Mouse (Mus musculus) cerebellum, adult 9-10 months (tissue): ENCODE measurements around the gene Tbc1d24.

Source experiments
- DNase-seq: peaks from one replicate; pipeline ENCODE4 v3.0.0; 2022

Tbc1d24 gene

DNA sequence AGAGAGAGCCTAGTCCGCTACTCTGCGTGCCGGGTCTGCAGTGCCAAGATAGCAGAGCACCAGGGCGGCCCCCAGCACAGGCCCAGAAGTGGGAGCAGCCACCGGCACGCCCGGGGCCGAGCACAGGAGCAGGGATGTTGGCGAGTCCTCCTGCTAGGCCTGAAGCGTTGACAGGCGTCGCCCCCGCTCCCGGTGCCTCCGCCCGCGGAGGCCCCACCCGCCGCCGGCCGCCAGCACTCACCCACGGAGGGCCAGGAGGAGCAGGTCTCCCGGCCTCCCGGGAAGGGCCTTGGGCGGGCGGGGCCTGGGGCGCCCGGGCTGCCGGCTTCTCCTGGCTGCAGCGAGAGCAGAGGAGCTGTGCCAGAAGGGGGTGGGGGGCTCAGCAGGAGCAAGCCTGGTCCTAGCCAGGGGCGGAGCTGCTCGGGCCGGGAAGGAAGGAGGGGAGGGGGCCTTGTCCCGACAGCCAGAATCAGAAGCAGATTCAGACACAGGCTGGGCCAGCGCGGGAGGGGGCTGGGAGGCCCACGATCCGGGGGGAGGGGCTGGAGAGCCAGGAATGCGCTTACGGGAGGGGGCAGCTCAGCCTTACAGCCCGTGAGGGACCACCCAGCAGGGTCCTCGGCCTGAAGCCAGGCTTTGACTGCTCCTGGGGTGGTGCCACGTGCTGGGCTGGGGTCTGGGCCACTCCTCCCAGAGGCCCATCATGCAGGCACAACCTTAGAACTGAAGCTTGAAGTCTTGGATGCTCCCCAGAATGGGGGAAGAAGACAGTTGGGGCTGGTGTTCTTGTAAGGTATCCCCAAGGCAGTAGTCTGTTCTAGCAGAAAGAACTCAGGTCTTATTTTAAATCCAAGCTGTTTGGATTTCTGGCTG lies 3.9 kb upstream of the Tbc1d24 start, which contains the start of gene Ntn3:
Gene Ntn3, minus strand, starts transcription at position 489 of the 873 bp plus-strand sequence.
- DNase-seq = peak; percentile 73

DNA sequence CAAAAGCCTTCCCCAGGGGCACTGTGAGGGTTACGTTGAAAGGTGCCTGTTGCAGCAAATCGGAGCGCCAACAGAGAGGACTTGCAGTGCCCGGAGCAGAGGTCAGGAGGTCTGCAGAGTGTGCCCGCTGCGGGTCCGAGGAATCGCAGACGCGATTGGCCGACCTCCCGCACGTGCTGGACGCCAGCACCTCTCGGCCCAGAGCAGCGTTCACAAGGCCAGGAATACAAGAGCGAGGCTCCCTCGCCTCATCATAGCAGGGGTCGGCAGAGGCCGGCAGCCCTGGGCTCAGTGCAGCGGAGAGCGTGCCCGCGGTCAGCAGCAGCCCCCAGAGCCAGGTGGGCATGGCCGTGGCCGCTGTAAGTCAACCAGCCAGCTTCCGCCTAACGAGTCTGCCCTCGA lies 3.3 kb upstream of the Tbc1d24 start:
- DNase-seq = no peak

DNA sequence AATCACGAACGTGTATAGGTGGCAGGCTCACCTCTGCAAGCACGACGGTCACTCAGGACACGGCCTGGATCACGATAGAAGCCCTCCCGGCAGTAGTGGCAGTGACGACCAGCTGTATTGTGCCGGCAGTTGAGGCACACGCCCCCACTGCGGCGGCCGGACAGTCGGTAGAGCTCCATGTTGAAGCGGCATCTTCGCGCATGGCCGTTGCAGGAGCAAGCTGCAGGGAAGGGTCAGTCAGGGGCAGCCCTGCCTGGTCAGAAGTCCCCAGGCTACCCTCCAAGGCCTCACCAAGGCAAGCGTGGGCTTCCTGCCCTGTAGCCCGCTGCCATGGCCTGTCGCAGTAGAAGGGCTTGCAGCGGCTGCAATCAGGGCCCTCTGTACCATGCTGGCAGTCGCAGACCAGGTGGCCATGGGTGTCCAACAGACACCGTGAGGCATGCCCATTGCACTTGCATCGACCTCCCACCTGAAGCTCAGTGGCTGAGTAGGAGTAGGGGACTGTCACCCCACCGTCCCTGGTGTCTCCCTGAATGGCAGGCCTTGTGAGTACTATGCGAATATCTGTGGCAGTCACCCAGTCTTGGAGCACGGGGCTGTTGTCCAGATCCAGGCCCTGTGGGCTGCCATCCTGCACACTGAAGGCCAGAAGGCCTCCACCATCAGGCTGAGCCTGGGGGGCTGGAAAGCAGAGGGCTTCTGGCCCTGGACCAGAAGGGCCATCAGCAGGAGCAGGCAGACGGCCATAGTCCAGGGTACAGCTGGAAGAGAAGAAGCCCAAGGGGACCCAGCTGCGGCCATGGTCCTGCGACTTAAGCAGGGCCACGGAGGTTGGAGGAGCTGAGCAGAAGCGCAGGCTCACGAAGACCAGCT lies 2.6 kb upstream of the Tbc1d24 start:
- peak; percentile 57 for DNase-seq

GRCm38 (mm10) chr17:24206451-24207351 lies 1.3 kb upstream of the Tbc1d24 start:
- peak; percentile 73 for DNase-seq

- peak; percentile 69 for DNase-seq
These were observed 573 bp upstream of the Tbc1d24 start for GRCm38 (mm10) chr17:24205908-24206361.

DNA sequence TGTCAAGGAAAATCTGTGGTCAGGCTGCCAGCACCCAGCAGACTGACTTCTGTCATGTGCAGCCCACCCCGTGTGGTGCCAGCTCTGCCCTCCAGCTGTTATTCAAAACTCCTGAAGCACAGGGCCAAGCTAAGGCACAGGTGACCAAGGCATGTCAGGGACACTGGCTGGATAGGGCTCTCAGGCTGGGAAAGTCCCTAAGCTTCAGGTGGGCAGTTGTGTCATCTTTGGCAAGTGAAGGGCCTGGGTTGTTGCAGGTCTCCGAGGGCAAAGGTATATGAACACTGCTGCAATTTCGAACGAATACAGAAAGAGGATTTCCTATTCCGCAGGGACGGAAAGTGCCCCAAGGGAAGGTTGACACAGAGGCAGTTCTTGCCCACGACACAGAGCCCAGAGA lies 516 bp downstream of the Tbc1d24 start:
- no peak for DNase-seq

- DNase-seq = peak; percentile 29
These were observed 1.5 kb downstream of the Tbc1d24 start for GRCm38 (mm10) chr17:24203611-24204534.

DNA sequence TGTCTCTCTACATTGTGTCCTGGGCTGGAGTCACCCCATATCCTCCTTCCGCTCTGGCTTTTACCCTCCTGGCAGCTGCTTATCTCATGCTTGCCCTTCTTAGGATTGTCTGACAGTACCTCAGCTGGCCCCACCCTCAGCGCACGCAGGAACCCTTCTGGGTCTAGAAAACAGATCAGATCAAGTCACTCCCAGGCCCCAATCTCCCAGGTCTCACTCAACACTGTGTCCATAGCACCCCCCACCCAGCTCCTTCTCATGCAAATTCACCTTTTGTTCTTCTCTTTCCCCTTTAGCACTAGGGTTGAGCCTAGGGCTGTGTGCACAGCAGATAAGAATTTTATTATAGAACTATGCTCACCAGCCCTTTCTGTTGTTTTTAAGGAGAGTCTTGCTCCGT lies 2.3 kb downstream of the Tbc1d24 start:
- DNase-seq = peak; percentile 32

GRCm38 (mm10) chr17:24201092-24201491 lies 4.3 kb downstream of the Tbc1d24 start:
- DNase-seq = peak; percentile 21

GRCm38 (mm10) chr17:24199741-24200140 lies 5.6 kb downstream of the Tbc1d24 start:
- no peak for DNase-seq

- peak; percentile 77 for DNase-seq
These were observed 6.1 kb downstream of the Tbc1d24 start for GRCm38 (mm10) chr17:24199252-24199651.

DNA sequence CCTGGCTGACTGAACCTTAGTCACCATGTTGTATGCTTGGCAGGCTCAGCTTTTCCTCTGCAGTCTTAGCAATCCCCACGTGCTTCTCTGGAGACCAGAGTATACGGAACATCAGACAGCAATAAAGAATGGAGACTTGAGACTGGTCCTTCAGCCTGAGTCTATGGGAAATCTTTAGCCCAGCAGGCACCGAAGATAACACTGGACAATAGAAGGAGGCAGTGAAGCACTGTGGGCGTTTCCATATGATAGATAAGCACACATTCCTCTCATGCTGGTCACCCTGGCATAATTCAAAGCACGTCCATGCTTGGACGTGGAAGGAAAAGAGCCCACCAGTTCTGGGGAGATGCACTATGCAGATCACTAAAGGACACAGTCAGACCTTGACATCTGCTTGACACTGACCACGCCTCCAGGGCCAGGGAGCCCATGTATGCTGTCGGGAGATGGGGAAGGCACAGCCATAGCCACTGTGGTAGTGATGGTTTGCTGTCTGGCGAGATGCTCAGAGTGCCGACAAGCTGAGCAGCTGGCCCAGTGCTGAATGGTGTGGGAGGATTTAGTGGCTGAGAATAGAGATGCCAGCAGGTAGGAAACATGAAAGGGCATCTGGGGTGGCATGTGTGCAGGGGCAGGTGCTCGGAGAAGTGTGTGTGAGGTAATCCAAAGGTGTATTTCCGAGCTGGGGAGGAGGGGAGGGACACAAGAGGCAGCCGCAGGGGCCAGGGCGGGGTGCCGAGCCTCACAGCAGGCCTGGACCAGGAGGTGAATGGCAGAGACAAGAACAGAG lies 8.1 kb downstream of the Tbc1d24 start:
- peak; percentile 59 for DNase-seq

GRCm38 (mm10) chr17:24195349-24195748 lies 10.0 kb downstream of the Tbc1d24 start:
- no peak for DNase-seq

DNA sequence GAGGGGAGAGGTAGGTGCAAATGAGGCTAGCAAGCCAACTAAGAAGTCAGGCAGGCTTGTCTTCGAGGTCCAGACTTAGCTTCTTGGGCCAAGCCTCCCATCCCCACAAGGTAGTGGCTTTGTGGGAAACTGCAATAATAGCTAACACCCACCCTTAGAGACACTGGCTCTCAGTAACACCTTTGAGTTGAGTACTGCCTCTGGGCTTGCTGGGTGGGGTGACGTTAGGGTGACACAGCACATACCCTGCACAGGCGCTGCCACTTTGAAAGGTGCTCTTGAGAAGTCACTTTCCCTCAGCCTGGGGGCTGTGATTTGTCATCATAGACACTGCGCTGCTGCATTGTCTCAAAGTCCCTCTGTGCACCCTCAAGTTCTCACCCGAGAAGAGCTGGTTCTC lies 11.6 kb downstream of the Tbc1d24 start:
- DNase-seq = no peak

- no peak for DNase-seq
These were observed 12.1 kb downstream of the Tbc1d24 start for GRCm38 (mm10) chr17:24193268-24193667.

GRCm38 (mm10) chr17:24192848-24193247 lies 12.5 kb downstream of the Tbc1d24 start:
- DNase-seq = no peak

GRCm38 (mm10) chr17:24191481-24191880 lies 13.9 kb downstream of the Tbc1d24 start:
- DNase-seq = no peak

DNA sequence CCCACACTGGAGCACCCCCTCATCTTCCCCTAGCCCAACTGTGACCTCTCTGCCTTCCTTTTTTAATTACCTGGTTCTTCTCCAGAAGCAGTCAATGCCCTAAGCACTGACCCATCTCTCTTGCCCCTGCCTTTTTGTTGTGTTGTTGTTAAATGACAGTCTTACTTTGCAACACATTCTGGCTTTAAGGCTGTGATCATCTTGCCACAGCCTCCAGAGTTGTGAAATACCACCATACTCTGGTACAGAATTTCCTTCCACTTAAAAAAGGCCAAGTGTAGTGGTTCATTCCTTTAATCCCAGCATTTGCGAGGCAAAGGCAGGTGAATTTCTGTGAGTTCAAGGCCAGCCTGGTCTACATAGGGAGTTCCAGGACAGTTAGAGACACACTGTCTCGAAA lies 14.4 kb downstream of the Tbc1d24 start:
- DNase-seq = no peak

- DNase-seq = no peak
These were observed 31.1 kb downstream of the Tbc1d24 start for GRCm38 (mm10) chr17:24174259-24174658.

DNA sequence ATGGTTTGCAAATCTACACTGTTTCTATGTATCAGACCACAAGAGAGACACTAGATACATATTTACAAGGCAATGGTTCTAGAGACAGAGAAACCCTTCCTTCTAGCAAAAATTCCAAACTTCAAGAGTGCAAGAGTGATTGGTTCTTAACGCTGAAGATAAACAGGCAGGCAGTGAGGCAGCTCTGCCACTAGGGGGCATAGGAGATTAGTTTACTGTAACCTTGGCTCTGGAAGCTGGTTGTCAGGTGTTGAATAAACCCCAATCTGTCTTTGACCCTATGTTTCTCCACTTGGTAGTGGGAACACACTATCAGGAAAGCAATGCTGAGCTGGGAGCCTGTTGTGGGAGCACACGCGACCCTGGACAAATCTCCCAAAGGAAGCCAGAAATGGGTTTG lies 31.9 kb downstream of the Tbc1d24 start:
- DNase-seq = peak; percentile 86

GRCm38 (mm10) chr17:24171738-24172137 lies 33.6 kb downstream of the Tbc1d24 start:
- no peak for DNase-seq
